Mouse (Mus musculus): ENCODE results near the gene Gpx3.
"Not testable (repeated sequence)": the region's sequence is repeated elsewhere in the genome, so short reads cannot be mapped to it uniquely, and the experiment has no call there.

The Gpx3 gene

DNA sequence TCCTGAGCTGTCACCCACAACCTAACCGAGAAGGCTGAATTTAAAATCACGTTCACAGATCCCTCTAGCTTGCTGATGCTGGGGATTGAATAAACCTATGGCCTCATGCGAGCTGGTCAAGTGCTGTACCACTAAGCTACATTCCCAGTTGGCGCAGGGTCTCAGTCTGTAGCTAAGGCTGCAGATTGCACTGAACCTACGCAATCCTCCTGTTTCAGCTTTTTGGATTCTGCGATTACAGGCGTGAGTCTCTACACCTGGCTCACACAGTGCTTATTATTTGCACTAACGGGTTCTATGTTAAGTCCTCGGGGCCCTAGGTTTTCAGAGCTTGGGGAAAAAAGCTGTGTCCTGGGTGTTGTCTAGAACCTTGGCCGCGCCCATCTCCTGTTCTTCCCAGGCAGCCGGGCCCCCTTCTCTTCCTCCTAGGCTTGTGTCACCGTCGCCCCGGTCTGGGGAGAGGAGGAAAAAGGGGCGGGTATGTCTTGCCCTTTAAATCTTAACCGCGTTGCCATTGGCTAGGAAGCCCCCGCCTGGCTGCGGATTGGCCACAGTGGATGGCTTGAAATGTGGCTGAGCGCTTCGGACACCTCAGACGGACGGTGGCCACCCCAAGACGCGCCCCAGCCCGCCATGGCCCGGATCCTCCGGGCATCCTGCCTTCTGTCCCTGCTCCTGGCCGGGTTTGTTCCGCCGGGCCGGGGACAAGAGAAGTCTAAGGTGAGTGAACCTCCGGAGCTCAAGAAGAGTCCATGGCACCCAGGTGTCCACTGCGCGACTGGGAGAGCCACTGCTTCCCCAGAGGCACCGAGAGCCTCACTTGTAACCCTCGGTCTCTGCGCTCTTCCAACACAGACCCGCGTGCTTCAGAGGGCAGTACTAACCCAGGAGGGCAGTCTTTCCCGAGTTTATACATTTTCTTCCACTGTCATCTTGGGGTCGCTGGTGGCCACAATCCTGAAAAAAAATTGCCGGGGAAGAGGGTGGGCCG, at the start of gene Gpx3:
TSS of gene Gpx3 (plus strand) at position 121 of the 991 bp plus-strand sequence.
- peak; percentile 69 for DNase-seq

DNA sequence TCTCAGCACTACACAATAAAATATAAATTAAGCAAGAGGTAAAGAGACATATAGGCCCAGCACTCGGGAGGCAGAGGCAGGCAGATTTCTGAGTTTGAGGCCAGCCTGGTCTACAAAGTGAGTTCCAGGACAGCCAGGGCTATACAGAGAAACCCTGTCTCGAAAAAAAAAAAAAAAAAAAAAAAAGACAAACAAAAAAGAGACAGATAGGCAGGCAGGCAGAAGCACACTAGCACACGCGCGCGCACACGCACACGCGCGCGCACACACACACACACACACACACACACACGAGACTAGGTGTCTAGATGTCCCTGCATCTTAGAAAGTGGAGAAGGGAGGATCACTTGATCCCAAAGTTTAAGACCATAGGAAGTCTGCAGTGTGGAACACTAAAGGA, 43.4 kb upstream of the Gpx3 start:
- not testable (repeated sequence) for DNase-seq

DNA sequence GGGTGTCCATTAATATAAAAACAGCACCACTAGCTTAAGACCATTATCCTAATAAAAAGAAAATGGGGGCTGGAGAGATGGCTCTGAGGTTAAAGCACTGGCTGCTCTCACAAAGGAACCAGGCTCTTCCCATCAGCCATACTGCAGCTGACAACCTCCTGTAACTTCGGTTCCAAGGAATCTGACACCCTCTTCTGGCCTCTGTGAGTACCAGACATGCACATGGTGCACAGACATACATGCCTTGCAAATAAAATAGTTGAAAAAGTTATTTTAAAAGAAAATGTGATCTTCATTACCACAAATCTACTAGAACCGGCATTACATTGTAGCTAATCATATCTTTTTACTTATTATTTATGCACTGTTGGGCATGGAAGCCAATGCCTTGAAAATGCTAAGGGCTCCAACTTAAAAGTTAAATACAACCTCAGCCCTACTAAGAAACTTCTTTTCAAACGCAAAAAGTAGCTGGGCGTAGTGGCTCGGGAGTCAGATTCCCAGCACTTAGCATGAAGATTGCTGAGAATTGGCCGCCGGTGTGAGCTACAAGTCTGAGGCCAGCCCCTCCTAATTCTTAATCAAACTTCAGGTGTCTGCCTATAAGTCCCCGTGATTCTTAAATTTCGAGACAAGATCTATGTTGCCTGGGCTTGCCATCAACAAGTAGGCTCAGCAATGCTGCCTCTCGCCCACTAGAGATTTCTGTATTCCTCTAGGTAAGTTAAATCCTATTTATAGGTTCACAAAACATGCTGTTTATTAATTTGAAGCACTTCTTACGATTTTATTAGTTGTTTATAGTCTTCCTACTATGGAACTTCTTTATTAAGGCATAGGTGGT, 42.7 kb upstream of the Gpx3 start:
- DNase-seq = no peak

DNA sequence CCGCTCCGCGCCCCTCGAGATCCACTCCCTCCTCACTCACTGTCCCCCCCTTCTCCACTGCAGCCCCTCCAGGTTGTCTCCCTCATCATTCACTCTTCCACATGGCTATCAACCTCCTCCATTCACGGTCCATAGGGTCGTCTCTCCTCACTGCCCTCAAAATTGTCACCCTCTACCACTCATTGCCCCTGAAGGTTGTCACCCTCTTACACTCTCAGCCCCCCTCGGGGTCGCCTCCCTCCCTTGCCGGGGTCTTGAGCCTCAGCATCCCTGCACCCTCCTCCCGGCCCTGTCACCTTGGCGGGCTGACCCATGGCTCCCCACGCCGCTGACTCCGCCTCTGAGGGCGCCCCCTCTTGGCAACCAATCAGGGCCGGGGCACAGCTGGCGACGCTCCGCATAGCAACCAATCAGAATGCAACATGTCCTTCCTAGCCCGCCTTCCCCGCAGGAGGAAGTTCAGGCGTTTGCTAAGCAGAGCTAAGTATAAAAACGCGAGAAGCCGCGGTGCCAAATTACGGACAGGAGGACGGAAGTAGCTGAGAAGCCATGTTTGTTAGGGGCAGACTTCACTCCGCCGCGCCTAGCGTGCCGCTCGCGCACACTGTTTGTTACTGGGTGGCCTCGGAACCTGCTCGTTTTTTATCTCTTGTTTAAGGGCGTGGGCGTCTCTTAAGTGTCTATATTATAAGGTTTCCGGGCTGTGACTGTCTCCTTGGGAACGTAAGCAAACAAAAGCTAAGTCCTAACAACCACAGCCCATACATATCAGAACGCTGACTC, 41.8 kb upstream of the Gpx3 start, which contains the start of gene Lyrm7:
TSS of gene Lyrm7 (minus strand) at position 661 of the 783 bp plus-strand sequence.
- peak; percentile 98 for DNase-seq

DNA sequence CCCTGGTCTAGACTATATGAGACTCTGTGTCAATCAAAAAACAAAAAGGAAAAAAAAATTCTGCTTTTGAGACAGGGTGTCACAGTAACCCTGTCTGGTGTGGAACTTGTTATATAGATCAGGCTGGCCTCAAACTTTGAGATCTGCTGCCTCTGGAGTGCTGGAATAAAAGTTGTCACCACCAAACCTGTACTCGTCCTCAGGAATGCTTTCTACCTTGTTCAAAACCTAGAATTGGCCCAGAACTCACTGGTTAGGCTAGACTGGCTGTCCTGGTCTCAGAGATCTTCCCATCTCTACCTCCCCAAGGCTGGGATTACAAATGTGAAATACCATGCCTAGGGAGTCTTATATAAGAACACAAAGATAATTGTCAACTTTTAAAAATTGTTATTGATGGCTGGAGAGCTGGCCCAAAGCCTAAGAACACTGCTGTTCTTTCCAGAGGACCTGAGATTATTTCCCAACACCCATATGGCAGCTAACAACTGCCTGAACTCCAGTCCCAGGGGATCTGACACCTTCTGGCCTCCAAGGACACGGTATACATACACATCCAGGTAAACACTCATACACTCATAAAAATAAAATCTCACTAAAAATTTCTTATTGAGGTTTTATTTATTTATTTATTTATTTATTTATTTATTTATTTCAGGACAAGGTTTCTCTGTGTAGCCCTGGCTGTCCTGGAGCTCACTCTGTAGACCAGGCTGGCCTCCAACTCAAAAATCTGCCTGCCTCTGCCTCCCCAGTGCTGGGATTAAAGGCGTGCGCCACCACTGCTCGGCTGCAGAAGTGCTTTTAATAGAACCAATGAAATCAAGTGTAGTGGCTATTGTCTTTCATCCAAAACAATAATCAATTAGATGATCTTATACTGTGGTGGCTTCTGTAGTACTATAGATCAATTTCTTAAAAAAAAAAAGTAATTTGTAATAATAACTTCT, 40.5 kb upstream of the Gpx3 start:
- DNase-seq = no peak

DNA sequence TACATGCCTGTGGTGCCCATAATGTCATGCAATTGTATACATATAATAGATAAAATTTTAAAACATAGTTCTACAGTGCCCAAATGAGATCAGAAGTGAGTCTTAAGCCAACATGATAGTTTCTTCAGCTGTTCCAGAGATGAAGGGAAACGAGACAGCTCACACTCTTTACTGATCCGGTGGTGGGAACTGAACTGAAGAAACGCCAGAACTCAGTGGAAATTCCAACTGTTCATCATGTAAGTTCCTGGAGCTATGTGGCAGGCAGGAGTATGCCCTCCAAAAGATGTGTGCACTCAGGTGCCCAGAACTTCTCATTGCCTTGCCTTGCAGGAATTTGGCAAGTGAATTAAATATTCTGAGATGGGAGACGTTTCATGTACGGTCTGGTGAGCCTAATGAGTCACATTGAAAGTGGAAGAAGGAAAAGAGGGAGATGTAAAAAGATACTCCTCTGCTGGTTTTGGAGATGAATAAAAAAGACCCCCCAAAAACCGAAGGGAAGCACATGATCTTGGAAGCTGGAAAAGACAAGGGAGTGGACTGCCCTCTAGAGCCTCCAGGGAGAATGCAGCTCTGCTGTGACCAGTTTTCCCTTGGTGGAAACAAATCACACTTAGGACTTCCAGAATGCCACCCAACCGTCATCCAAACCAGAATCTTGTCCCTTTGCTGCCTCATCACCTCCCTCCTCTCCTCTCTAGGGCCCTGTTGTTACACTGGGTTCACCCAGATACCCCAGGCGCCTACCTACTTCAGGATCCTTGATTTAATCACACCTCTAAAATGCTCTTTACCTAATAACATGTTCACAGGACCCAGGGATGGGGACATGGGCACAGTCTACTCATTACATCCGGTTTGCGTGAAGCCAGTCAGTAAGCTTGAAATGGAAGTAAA, 39.4 kb upstream of the Gpx3 start:
- peak; percentile 62 for DNase-seq

DNA sequence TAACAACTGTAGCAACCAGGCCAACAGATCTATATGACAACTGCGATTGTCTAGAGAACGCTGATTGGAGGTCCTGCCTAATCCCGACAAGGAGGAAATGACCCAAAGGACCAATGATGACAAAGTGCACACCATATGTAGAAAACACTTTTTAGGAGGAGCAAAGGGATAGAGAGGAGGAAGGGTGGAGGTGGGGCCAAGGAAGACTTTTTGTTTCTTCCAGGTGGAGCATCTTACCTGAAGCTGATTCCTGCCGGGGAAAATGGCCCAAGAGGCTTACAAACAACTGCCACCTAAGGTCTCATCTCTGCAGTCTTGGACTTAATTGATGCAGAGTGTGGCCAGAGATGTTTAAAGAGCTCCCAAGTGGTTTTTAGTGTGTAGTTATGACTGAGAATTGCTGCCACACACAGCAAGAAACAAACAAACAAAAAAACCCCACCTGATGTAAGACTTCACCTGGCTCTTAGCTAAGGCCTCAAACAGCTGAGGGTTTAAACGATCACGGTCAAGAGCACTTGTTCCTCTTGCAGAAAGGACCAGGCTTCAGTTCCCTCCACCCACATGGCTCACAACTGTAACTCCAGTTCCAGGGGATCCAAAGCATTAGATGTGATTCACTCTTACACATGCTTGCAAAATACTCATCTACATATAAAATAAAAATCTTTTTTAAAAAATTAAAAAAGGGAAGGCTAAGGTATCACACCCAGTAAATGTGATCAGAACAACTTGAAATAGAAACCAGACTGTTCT, 36.7 kb upstream of the Gpx3 start:
- DNase-seq = no peak

DNA sequence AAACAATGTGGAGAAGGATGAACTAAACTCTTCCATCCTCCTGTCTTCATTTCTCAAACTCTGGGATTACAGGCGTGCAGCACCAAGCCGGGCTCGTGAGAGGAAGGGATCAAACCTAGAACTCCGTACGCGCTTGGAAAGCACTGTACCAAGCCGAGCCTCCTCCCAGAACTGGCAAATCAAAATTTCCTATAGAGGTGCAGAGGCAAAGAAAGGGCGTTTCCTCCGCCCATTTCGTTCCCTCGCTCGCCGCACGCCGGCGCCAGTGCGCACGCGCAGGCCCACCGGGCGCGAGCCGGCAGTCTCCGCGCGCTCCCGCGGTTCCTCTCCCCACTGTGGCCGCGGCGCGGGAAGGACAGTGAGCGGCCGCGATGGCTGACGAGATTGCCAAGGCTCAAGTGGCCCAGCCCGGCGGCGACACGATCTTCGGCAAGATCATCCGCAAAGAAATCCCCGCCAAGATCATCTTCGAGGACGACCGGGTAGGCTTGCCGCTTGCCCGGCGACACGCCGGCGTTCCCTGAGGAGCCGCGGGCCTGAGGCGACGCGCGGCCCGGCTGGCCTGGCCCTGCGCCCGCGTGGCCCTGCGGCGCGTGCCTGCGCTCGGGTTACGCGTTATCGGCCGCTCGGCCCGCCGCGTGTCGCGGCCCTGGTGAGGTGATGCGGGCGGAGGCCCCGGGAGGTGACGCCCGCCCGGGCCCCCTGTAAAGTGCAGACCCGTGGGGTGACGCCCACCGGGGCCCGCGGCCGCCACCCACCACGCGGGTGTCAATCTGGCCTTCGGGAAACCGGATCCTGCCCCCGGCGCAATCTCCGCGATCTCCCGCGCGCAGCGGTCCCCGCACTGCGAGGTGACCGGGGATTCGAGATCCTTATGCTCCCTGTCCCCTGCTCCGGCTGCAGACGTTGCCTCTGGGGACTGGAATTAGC, 35.9 kb upstream of the Gpx3 start, which contains the start of gene Hint1:
TSS of gene Hint1 (plus strand) at position 265 of the 930 bp plus-strand sequence.
- peak; percentile 95 for DNase-seq

DNA sequence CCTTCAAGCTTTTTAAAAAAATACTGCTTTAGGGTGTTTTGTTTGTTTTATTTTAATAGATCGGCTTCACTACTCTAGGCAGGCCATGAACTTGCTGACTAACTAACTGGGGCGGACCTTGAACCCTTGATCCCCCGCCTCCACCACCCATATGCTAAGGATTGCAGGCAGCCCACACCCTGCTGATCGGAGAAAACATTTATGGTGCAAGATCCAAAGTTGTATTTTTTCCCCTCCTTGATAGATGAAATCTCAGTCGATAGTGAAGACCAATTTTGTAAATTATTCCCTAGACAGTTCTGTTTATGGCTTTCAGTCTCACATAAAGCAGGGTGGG, 35.2 kb upstream of the Gpx3 start:
- no peak for DNase-seq

DNA sequence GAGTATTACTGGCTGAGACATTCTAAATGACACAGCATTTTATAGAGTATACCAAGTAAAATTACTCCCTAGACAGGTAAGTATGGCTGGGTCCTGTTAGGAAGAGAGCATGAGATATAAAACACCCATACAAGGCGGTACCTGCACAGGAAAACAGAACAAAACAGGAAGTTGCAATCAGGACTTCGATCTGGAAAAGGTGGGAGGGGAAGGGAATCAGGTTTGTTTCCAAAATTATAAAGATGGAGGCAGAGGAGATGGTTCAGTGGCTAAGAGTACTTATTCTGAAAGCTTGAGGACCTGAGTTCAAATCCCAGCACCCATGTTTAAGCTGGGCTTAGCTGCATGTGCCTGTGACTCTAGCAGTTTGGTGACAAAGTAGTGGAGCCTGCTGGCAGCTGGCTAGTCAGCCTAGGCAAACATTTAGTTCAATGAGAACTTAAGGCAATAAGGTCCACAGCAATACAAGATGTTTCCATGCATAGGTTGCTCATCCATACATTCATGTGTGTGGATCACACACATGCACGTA, 34.3 kb upstream of the Gpx3 start:
- DNase-seq = no peak

DNA sequence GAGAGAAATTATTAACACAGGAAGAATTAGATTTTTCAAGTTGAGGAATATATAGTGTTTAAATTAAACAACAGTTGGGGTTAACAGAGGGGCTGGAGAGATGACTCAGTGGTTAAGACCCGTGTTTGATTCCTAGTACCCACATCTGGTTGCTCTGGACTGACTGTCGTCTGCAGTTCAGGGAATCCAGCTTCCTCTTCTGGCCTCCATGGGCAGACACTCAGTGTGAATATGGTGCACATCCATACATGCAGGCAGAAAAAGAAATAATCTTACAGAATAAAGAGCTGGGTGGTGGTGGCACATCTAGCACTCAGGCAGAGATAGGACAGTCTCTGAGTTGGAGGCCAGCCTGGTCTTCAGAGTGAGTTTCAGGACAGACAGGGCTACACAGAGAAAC, 33.8 kb upstream of the Gpx3 start:
- DNase-seq = no peak

DNA sequence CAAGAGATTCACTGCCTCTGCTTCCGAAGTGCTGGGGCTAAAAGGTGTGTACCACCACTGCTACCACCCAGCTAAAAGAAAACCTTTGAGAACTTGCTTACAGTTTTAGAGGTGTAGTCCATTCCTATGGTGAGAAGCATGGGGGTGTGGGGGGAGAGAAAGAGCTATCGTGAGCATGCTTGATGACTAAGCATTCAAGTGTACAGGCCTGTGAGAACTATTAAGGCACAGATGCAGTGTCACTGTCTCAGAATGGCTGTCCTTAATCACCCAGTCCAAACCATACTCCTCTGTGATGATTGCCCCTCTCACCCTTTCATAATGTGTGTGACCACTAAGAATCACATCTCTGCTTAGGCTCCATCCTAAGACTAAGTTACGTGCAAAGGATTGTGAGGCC, 32.9 kb upstream of the Gpx3 start:
- DNase-seq = no peak

DNA sequence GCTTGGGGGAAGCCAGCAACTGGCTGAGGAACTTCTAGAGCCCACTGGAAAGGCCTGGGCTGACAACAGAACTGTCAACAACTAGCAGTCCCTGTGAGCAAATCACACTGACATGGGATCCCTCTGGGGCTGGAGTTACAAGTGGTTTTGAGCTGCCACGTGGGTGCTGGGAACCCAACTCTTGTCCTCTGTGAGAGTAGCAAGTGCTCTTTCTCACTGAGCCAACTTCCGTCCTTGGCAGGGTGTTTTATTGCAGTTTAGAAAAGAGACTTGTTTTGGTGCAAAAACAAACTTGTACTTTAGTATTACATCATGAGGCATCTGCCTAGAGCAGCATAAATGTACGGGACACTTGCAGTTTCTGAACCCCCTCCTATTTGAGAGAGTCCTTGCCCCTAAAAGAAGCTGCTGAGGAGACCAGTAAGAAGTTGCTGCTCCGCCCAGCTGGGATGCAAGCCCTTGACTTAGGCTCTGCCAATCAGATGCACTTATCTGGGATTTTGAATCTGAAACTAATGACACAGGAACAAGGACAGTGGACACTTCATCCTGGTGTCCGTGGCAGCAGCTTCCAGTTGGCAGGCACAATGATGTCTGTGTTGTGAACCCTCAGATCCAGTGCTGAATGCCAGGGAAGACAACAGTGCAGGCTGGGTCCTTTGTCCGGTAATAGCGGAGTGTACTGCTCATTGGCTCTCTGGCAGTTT, 30.3 kb upstream of the Gpx3 start:
- no peak for DNase-seq

DNA sequence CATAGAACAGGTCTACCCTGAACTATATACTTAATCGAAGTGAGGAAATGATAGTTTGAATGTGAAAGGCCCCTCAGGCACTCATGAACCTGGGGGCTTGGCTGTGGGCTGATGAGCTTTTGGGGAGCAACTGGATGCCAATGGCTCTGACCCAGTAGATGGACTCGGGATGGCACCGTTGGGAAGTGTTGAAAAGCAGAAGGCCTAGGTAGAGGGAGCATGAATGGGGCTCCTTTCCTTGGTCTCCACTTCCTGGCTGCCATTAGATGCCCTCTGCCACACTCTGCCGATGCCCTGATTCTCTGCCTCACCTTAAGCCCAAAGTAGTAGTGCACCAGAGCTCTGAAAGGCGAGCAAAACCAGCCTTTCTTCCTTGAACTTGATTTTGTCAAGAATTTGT, 26.2 kb upstream of the Gpx3 start:
- no peak for DNase-seq

DNA sequence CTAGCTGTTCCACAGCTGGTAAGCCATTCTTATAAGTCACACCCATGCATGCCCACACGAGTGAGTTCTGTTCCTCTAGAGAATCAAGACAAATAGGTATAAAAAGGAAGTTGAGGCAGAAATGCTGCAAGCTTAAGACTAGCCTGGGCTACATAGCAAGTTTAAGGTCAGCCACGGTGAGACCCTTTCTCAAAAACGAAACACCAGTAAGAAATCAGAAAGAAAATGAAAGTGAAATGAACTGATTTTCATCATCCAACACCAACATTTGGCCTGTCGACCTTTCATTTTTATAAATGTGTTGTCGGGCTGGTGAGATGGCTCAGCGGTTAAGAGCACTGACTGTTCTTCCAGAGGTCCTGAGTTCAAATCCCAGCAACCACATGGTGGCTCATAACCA, 23.4 kb upstream of the Gpx3 start:
- DNase-seq = no peak

DNA sequence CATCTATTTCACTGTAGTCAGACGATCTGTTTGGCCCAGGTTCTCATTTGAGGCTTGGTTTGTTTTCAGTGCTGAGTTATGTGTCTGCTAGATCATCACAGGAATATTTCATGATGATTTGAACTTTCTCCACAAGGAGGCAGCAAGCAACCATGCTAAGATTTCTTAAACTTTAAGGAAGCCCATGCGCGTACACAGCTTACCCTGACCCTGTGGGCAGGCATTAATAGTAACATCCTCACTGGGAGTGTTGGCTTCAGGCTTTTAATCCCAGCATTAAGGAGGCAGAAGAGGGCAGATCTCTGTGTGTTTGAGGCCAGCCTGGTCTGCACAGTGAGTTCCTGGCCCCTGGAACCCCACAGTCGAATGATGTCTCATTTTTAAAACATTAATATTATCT, 22.8 kb upstream of the Gpx3 start:
- no peak for DNase-seq

DNA sequence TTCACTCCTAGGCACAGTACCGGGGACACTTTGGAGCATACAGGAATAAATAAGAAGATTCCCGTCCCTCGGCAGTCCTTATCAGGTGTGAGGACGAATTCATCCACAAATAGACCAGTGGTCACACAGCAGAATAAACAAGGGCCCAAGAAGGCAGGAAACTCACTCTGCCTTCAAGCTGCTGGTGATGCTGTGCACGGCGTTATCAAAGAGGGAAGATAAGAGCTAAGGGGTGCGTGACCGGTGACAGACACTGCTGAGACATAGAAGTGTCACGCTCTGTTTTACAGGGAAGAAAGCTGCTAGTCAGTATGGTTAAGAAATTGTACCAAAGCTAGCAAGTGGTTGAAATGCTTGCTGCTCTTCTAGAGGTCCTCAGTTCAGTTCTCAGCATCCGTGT, 22.3 kb upstream of the Gpx3 start:
- DNase-seq = no peak

DNA sequence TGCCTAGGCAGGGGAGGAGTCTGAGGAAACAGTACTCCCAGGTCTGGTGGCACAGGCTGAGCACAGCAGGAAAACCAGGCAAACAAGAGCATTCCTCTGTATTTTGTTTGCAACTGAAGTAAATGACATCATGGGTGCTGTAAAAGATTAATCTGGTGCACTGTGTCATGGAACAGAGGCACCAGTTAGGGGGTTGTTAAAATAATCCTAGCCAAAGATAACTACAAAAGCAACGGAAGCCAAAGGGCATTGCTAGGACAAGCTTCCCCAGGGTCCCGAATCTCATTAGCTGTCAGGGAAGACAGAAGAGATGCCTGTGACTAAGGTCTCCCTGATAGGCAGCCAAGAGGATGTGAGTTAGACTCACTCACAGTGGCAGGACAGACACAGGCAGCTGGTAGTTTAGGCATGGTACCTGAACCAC, 21.2 kb upstream of the Gpx3 start:
- no peak for DNase-seq
